Mouse (Mus musculus): ENCODE measurements around the gene Chd4. TPM values are rescaled to one million over a fixed set of nuclear protein-coding genes. Genes with fewer than 3 reads are reported as not detected.

The Chd4 gene
- polyA plus RNA-seq, 1 experiment, result 42.5 TPM

DNA sequence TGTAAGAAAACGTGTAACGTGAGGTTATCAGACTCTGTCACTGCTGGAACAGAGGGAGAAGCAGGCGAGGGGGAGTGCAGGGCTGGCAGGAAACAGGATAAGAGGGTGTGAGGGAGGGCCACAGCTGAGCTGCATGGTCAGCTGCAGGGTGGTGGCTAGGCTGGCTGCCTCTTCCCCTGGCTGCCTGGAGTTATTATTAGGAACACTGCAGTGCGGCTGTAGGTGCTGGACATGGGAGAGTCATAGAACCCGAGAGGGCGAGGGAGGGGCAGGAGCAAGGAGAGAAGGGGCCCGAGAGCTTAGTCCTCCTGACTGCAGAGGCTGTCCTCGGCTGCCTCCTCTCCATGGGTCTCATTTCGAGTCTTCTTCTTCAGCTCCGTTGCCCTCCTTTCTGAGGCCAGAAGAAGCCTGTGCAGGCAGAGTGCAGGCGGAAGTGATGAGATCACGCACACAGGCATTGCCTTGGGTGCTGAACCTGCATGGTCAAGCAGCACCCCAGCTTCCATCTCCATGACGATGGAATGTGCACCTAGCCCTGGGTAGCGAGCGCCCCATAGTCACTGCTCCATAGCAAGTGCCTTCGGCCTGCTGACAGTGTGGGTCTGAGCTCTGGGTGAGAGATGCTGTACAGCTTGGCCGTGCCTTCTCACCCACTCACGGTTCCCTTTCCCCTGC, 52.6 kb downstream of the Chd4 start:
- no peaks in the 10 kb centered on the region for H3K27me3 ChIP-seq (ENCODE audit: control insufficient read depth, insufficient read depth, low read length)
- TF ChIP-seq CTCF (IDR thresholded peaks at IDR 0.05; ENCODE audit: control insufficient read depth, insufficient read depth, insufficient replicate concordance, low read depth, low read length) (no peak), POLR2A (IDR thresholded peaks at IDR 0.05; ENCODE audit: control insufficient read depth, low read depth, low read length) (peak; percentile 45; the same call in 1 of the 2 replicates)
- H3K4me1 ChIP-seq (ENCODE audit: control insufficient read depth, insufficient read depth, low read length), result peaks cover 23% of the 10 kb centered on the region
- peaks cover 2% of the 10 kb centered on the region for H3K36me3 ChIP-seq (ENCODE audit: control insufficient read depth, insufficient read depth, low read length)
- peak overlapping the region; percentile 88 for H3K27ac ChIP-seq (ENCODE audit: control insufficient read depth, insufficient read depth, low read depth, low read length)
- peak overlapping the region; percentile 19 for H3K4me3 ChIP-seq (ENCODE audit: control insufficient read depth, low read depth, low read length)

- Histone ChIP-seq H3K27me3 (ENCODE audit: control insufficient read depth, insufficient read depth, low read length) (no peaks in the 10 kb centered on the region), H3K4me3 (ENCODE audit: control insufficient read depth, low read depth, low read length) (peak overlapping the region; percentile 19; the same call in 1 of the 2 replicates), H3K4me1 (ENCODE audit: control insufficient read depth, insufficient read depth, low read length) (peaks cover 22% of the 10 kb centered on the region), H3K36me3 (ENCODE audit: control insufficient read depth, insufficient read depth, low read length) (peaks cover 2% of the 10 kb centered on the region), H3K27ac (ENCODE audit: control insufficient read depth, insufficient read depth, low read depth, low read length) (peak overlapping the region; percentile 88)
- TF ChIP-seq CTCF (IDR thresholded peaks at IDR 0.05; ENCODE audit: control insufficient read depth, insufficient read depth, insufficient replicate concordance, low read depth, low read length) (no peak), POLR2A (IDR thresholded peaks at IDR 0.05; ENCODE audit: control insufficient read depth, low read depth, low read length) (no peak)
Observed at GRCm38 (mm10) chr6:125148926-125149568, 53.3 kb downstream of the Chd4 start.

GRCm38 (mm10) chr6:125149569-125149950, 53.8 kb downstream of the Chd4 start:
- H3K27me3 ChIP-seq (ENCODE audit: control insufficient read depth, insufficient read depth, low read length), result no peaks in the 10 kb centered on the region
- peaks cover 2% of the 10 kb centered on the region for H3K36me3 ChIP-seq (ENCODE audit: control insufficient read depth, insufficient read depth, low read length)
- peaks cover 18% of the 10 kb centered on the region for H3K4me1 ChIP-seq (ENCODE audit: control insufficient read depth, insufficient read depth, low read length)
- H3K4me3 ChIP-seq (ENCODE audit: control insufficient read depth, low read depth, low read length), result no peak overlapping the region
- peak overlapping the region; percentile 88; the same call in 1 of the 2 replicates for H3K27ac ChIP-seq (ENCODE audit: control insufficient read depth, insufficient read depth, low read depth, low read length)
- TF ChIP-seq POLR2A (IDR thresholded peaks at IDR 0.05; ENCODE audit: control insufficient read depth, low read depth, low read length) (no peak), CTCF (IDR thresholded peaks at IDR 0.05; ENCODE audit: control insufficient read depth, insufficient read depth, insufficient replicate concordance, low read depth, low read length) (no peak)

GRCm38 (mm10) chr6:125152212-125153017, 56.6 kb downstream of the Chd4 start:
- TF ChIP-seq CTCF (IDR thresholded peaks at IDR 0.05; ENCODE audit: control insufficient read depth, insufficient read depth, insufficient replicate concordance, low read depth, low read length) (no peak), POLR2A (IDR thresholded peaks at IDR 0.05; ENCODE audit: control insufficient read depth, low read depth, low read length) (no peak)
- Histone ChIP-seq H3K27me3 (ENCODE audit: control insufficient read depth, insufficient read depth, low read length) (no peaks in the 10 kb centered on the region), H3K36me3 (ENCODE audit: control insufficient read depth, insufficient read depth, low read length) (peaks cover 2% of the 10 kb centered on the region), H3K4me1 (ENCODE audit: control insufficient read depth, insufficient read depth, low read length) (peaks cover 9% of the 10 kb centered on the region), H3K27ac (ENCODE audit: control insufficient read depth, insufficient read depth, low read depth, low read length) (no peak overlapping the region), H3K4me3 (ENCODE audit: control insufficient read depth, low read depth, low read length) (no peak overlapping the region)

DNA sequence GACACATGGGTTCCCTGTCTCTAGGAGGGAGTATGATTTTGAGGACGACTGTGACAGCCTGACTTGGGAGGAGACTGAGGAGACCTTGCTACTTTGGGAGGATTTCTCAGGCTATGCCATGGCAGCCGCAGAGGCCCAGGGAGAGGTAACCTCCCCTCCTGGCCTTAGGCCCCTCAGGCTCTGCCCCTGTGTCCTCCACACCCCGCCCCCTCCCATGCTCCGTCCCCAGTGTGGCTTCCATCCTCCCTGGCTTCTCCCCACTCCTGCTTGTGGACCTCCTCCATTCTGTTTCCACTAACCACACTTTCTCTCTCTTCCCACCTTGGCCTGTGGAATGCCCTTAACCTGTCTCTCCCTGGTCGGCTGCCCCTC, 57.2 kb downstream of the Chd4 start:
- Histone ChIP-seq H3K4me1 (ENCODE audit: control insufficient read depth, insufficient read depth, low read length) (peaks cover 9% of the 10 kb centered on the region), H3K36me3 (ENCODE audit: control insufficient read depth, insufficient read depth, low read length) (peaks cover 2% of the 10 kb centered on the region), H3K4me3 (ENCODE audit: control insufficient read depth, low read depth, low read length) (no peak overlapping the region), H3K27ac (ENCODE audit: control insufficient read depth, insufficient read depth, low read depth, low read length) (no peak overlapping the region), H3K27me3 (ENCODE audit: control insufficient read depth, insufficient read depth, low read length) (no peaks in the 10 kb centered on the region)
- TF ChIP-seq POLR2A (IDR thresholded peaks at IDR 0.05; ENCODE audit: control insufficient read depth, low read depth, low read length) (no peak), CTCF (IDR thresholded peaks at IDR 0.05; ENCODE audit: control insufficient read depth, insufficient read depth, insufficient replicate concordance, low read depth, low read length) (no peak)

DNA sequence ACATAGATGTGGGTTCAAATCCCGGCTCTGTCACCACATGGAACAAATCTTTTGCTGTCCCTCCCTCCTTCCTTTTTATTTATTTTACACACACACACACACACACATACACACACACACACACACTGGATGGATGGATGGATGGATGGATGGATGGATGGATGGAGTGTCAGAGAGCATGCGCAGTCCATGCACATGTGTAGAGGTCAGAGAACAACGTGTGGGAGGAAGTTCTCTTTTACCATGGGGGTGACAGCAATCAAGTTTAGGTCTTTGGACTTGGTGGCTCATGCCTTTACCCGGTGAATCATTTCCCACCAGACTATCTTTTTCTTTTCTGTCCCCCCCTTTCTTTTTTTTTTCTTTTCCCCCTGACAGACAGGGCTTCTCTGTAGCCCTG, 57.9 kb downstream of the Chd4 start:
- peaks cover 5% of the 10 kb centered on the region for H3K4me1 ChIP-seq (ENCODE audit: control insufficient read depth, insufficient read depth, low read length)
- H3K36me3 ChIP-seq (ENCODE audit: control insufficient read depth, insufficient read depth, low read length), result peaks cover 2% of the 10 kb centered on the region
- no peaks in the 10 kb centered on the region for H3K27me3 ChIP-seq (ENCODE audit: control insufficient read depth, insufficient read depth, low read length)
- H3K27ac ChIP-seq (ENCODE audit: control insufficient read depth, insufficient read depth, low read depth, low read length), result no peak overlapping the region
- no peak overlapping the region for H3K4me3 ChIP-seq (ENCODE audit: control insufficient read depth, low read depth, low read length)
- TF ChIP-seq CTCF (IDR thresholded peaks at IDR 0.05; ENCODE audit: control insufficient read depth, insufficient read depth, insufficient replicate concordance, low read depth, low read length) (no peak), POLR2A (IDR thresholded peaks at IDR 0.05; ENCODE audit: control insufficient read depth, low read depth, low read length) (no peak)

GRCm38 (mm10) chr6:125154550-125154949, 58.8 kb downstream of the Chd4 start:
- H3K27ac ChIP-seq (ENCODE audit: control insufficient read depth, insufficient read depth, low read depth, low read length), result no peak overlapping the region
- no peaks in the 10 kb centered on the region for H3K27me3 ChIP-seq (ENCODE audit: control insufficient read depth, insufficient read depth, low read length)
- peaks cover 2% of the 10 kb centered on the region for H3K4me1 ChIP-seq (ENCODE audit: control insufficient read depth, insufficient read depth, low read length)
- no peak overlapping the region for H3K4me3 ChIP-seq (ENCODE audit: control insufficient read depth, low read depth, low read length)
- H3K36me3 ChIP-seq (ENCODE audit: control insufficient read depth, insufficient read depth, low read length), result peaks cover 2% of the 10 kb centered on the region
- TF ChIP-seq CTCF (IDR thresholded peaks at IDR 0.05; ENCODE audit: control insufficient read depth, insufficient read depth, insufficient replicate concordance, low read depth, low read length) (no peak), POLR2A (IDR thresholded peaks at IDR 0.05; ENCODE audit: control insufficient read depth, low read depth, low read length) (no peak)
